Mouse (Mus musculus): ENCODE measurements around the gene Rac1. TPM values are rescaled to one million over a fixed set of nuclear protein-coding genes. Genes with fewer than 3 reads are reported as not detected.

The Rac1 gene
- total and polyA plus RNA-seq, 2 experiments: 38.6 to 99.8 TPM

- WGBS: 50% methylated on average over 7 of the region's 7 CpGs
These were observed 2.2 kb downstream of the Rac1 start for GRCm38 (mm10) chr5:143525454-143526225.

GRCm38 (mm10) chr5:143522882-143523281 is 5.0 kb downstream of the Rac1 start:
- no peaks in the 10 kb centered on the region for H3K36me3 ChIP-seq (ENCODE audit: control insufficient read depth, insufficient read depth, low read length)
- peaks cover 42% of the 10 kb centered on the region for H3K4me1 ChIP-seq (ENCODE audit: control insufficient read depth, insufficient read depth, low read length)
- no peak overlapping the region for H3K9ac ChIP-seq (ENCODE audit: low read depth, low read length)
- 55% methylated on average over 3 of the region's 3 CpGs for WGBS
- no peak for DNase-seq (ENCODE audit: extremely low read depth, low read depth, low spot score)
- peaks cover 73% of the 10 kb centered on the region for H3K79me2 ChIP-seq (ENCODE audit: control insufficient read depth, insufficient read depth, low read length)
- H3K4me3 ChIP-seq (ENCODE audit: insufficient read depth, low read depth, low read length): no peak overlapping the region
- TF ChIP-seq CTCF (IDR thresholded peaks at IDR 0.05; ENCODE audit: low read depth, low read length) (no peak), POLR2A (IDR thresholded peaks at IDR 0.05; ENCODE audit: extremely low read depth, insufficient read depth, low read length) (no peak)
- H3K27me3 ChIP-seq (ENCODE audit: control insufficient read depth, insufficient read depth, low read length): no peaks in the 10 kb centered on the region
- H3K27ac ChIP-seq (replicated peaks; ENCODE audit: insufficient read depth, low read depth, low read length): no peak overlapping the region

More at GRCm38 (mm10) chr5:143525454-143526225, 2.2 kb downstream of the Rac1 start:
- 0 out of 2 replicates have a peak overlapping the region, but pooled peaks have one; percentile 25 for H3K4me3 ChIP-seq (ENCODE audit: insufficient read depth, low read depth, low read length)
- no peaks in the 10 kb centered on the region for H3K27me3 ChIP-seq (ENCODE audit: control insufficient read depth, insufficient read depth, low read length)
- TF ChIP-seq CTCF (IDR thresholded peaks at IDR 0.05; ENCODE audit: low read depth, low read length): no peak
- no peak for TF ChIP-seq POLR2A (IDR thresholded peaks at IDR 0.05; ENCODE audit: extremely low read depth, insufficient read depth, low read length)
- no peaks in the 10 kb centered on the region for H3K36me3 ChIP-seq (ENCODE audit: control insufficient read depth, insufficient read depth, low read length)
- peaks cover 25% of the 10 kb centered on the region for H3K4me1 ChIP-seq (ENCODE audit: control insufficient read depth, insufficient read depth, low read length)
- peak overlapping the region; percentile 20; the same call in 1 of the 2 replicates for H3K27ac ChIP-seq (replicated peaks; ENCODE audit: insufficient read depth, low read depth, low read length)
- 0 out of 2 replicates have a peak overlapping the region, but pooled peaks have one; percentile 12 for H3K9ac ChIP-seq (ENCODE audit: low read depth, low read length)
- no peak for DNase-seq (ENCODE audit: extremely low read depth, low read depth, low spot score)
- peaks cover 51% of the 10 kb centered on the region for H3K79me2 ChIP-seq (ENCODE audit: control insufficient read depth, insufficient read depth, low read length)

- Histone ChIP-seq H3K27me3 (ENCODE audit: control insufficient read depth, insufficient read depth, low read length) (no peaks in the 10 kb centered on the region), H3K79me2 (ENCODE audit: control insufficient read depth, insufficient read depth, low read length) (peaks cover 64% of the 10 kb centered on the region), H3K9ac (ENCODE audit: low read depth, low read length) (0 out of 2 replicates have a peak overlapping the region, but pooled peaks have one; percentile 30), H3K4me3 (ENCODE audit: insufficient read depth, low read depth, low read length) (no peak overlapping the region), H3K36me3 (ENCODE audit: control insufficient read depth, insufficient read depth, low read length) (peaks cover 7% of the 10 kb centered on the region), H3K27ac (replicated peaks; ENCODE audit: insufficient read depth, low read depth, low read length) (peak overlapping the region; percentile 74), H3K4me1 (ENCODE audit: control insufficient read depth, insufficient read depth, low read length) (peaks cover 36% of the 10 kb centered on the region)
- TF ChIP-seq CTCF (IDR thresholded peaks at IDR 0.05; ENCODE audit: low read depth, low read length): no peak
- TF ChIP-seq POLR2A (IDR thresholded peaks at IDR 0.05; ENCODE audit: extremely low read depth, insufficient read depth, low read length): no peak
- WGBS: 7% methylated on average over 2 of the region's 2 CpGs
- DNase-seq (ENCODE audit: extremely low read depth, low read depth, low spot score): peak; percentile 56
These were observed 7.4 kb downstream of the Rac1 start for GRCm38 (mm10) chr5:143520415-143520814.

- Histone ChIP-seq H3K36me3 (ENCODE audit: control insufficient read depth, insufficient read depth, low read length) (peaks cover 25% of the 10 kb centered on the region), H3K4me3 (ENCODE audit: insufficient read depth, low read depth, low read length) (no peak overlapping the region), H3K27ac (replicated peaks; ENCODE audit: insufficient read depth, low read depth, low read length) (0 out of 2 replicates have a peak overlapping the region, but pooled peaks have one; percentile 2), H3K27me3 (ENCODE audit: control insufficient read depth, insufficient read depth, low read length) (no peaks in the 10 kb centered on the region), H3K9ac (ENCODE audit: low read depth, low read length) (no peak overlapping the region), H3K4me1 (ENCODE audit: control insufficient read depth, insufficient read depth, low read length) (peaks cover 30% of the 10 kb centered on the region), H3K79me2 (ENCODE audit: control insufficient read depth, insufficient read depth, low read length) (peaks cover 61% of the 10 kb centered on the region)
- TF ChIP-seq CTCF (IDR thresholded peaks at IDR 0.05; ENCODE audit: low read depth, low read length) (no peak), POLR2A (IDR thresholded peaks at IDR 0.05; ENCODE audit: extremely low read depth, insufficient read depth, low read length) (no peak)
- no peak for DNase-seq (ENCODE audit: extremely low read depth, low read depth, low spot score)
- WGBS: 73% methylated on average over 6 of the region's 6 CpGs
These were observed 9.7 kb downstream of the Rac1 start for GRCm38 (mm10) chr5:143518045-143518591.

GRCm38 (mm10) chr5:143517436-143517835 is 10.4 kb downstream of the Rac1 start:
- Histone ChIP-seq H3K27me3 (ENCODE audit: control insufficient read depth, insufficient read depth, low read length) (no peaks in the 10 kb centered on the region), H3K27ac (replicated peaks; ENCODE audit: insufficient read depth, low read depth, low read length) (no peak overlapping the region), H3K36me3 (ENCODE audit: control insufficient read depth, insufficient read depth, low read length) (peaks cover 26% of the 10 kb centered on the region), H3K4me3 (ENCODE audit: insufficient read depth, low read depth, low read length) (no peak overlapping the region), H3K79me2 (ENCODE audit: control insufficient read depth, insufficient read depth, low read length) (peaks cover 58% of the 10 kb centered on the region), H3K9ac (ENCODE audit: low read depth, low read length) (no peak overlapping the region), H3K4me1 (ENCODE audit: control insufficient read depth, insufficient read depth, low read length) (peaks cover 29% of the 10 kb centered on the region)
- no peak for TF ChIP-seq POLR2A (IDR thresholded peaks at IDR 0.05; ENCODE audit: extremely low read depth, insufficient read depth, low read length)
- no peak for TF ChIP-seq CTCF (IDR thresholded peaks at IDR 0.05; ENCODE audit: low read depth, low read length)
- 72% methylated on average over 6 of the region's 6 CpGs for WGBS
- DNase-seq (ENCODE audit: extremely low read depth, low read depth, low spot score): no peak

Data from liver, adult 2 months (tissue).